Mouse (Mus musculus): ENCODE results near the gene Kitl.

DNA sequence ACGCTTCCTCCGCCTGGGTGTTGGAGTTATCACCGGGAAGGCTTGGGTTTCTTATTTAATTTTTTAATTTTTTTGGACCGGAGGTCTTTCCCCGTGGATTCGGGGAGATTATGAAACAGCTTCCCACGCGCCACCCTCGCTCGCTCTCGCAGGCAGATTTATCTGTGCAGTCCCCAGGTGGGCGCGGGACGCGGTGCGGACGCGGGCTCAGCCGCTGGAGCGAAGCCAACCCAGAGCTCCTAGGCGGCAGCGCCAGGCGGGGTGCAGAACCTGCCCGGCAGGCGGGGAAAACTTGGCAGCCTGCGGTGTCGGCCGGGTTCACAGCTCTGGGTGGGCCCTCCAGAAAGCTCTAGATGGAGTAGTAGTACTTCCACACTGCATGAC is 888 bp downstream of the Kitl start:
- TF ChIP-seq POLR2A (IDR thresholded peaks at IDR 0.05; ENCODE audit: borderline replicate concordance, insufficient read depth, low read length) = no peak
- 0 out of 2 replicates have a peak, but pooled peaks have one; percentile 2 for TF ChIP-seq CTCF (IDR thresholded peaks at IDR 0.05; ENCODE audit: borderline replicate concordance, insufficient read depth, low read depth, low read length)
